In the genomic region with DNA sequence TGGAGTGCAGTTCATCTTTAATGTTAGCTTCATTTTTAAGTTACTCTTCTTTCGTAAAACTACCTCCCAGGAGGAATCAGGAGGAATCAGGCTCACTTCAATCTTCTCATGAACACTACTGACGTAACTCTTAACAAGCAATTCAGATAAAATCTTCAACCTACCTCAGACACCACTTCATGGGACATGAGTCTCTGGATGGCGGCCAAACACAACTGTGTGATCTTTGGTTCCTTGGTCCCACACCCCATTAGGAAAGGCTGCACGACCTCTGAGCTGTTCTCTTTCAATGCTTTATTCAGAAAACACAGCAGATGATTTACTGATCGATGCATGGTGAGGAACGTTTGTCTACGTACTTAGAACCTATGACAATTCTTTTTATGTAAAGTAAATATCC, we compare ENCODE assay signal across 19 mouse cellular contexts. TPM values are rescaled to one million over a fixed set of nuclear protein-coding genes. Genes with fewer than 3 reads are reported as not detected.
DNase-seq lines count a peak whose midpoint lies in the region; ATAC-seq and TF ChIP-seq lines count a peak whose summit lies in the region.
"Had no signal": no experiment of that assay in that cellular context is flagged by ENCODE, and none has a peak within 500 bp of the region (broad histone marks: within the 10 kb centered on the region; RNA-seq: fewer than 3 reads in every experiment).

No protein-coding gene starts in this region.

- no peak overlapping the region for H3K9ac ChIP-seq in heart, embryonic 12.5 days
- no peak overlapping the region for H3K9ac ChIP-seq in kidney, embryonic 15.5 days
- H3K9ac ChIP-seq in lung, postnatal 0 days (replicated peaks; ENCODE audit: low read depth): no peak overlapping the region
- H3K9ac ChIP-seq: hindbrain, embryonic 13.5 days; liver, embryonic 15.5 days had no signal

- H3K36me3 ChIP-seq in heart, embryonic 12.5 days: peaks cover 27% of the 10 kb centered on the region
- peaks cover 30% of the 10 kb centered on the region for H3K36me3 ChIP-seq in kidney, embryonic 15.5 days
- H3K36me3 ChIP-seq in lung, postnatal 0 days (ENCODE audit: insufficient read depth, low read length): peaks cover 9% of the 10 kb centered on the region; the same call in 1 of the 2 replicates

- intact Hi-C loops in heart, postnatal 25 days (cut with DNase I): no loop called here

- H3K9me3 ChIP-seq in heart, embryonic 12.5 days (replicated peaks): no peaks in the 10 kb centered on the region
- no peaks in the 10 kb centered on the region for H3K9me3 ChIP-seq in kidney, embryonic 15.5 days (replicated peaks)
- H3K9me3 ChIP-seq in lung, postnatal 0 days (ENCODE audit: low read length): no peaks in the 10 kb centered on the region
- H3K9me3 ChIP-seq: embryonic facial prominence, embryonic 10.5 days; hindbrain, embryonic 13.5 days; liver, embryonic 15.5 days; megakaryocyte, embryonic 14.5 days had no signal

- H3K27ac ChIP-seq in heart, embryonic 12.5 days (ENCODE audit: poor library complexity, severe bottlenecking): 0 out of 2 replicates have a peak overlapping the region, but pooled peaks have one; percentile 27
- no peak overlapping the region; the same call in 1 of the 2 replicates for H3K27ac ChIP-seq in kidney, embryonic 15.5 days
- H3K27ac ChIP-seq in lung, postnatal 0 days (ENCODE audit: low read length): no peak overlapping the region
- H3K27ac ChIP-seq: embryonic facial prominence, embryonic 10.5 days; hindbrain, embryonic 13.5 days; left cerebral cortex, adult 2 months; liver, embryonic 15.5 days had no signal

- no peaks in the 10 kb centered on the region for H3K27me3 ChIP-seq in heart, embryonic 12.5 days (replicated peaks)
- no peaks in the 10 kb centered on the region for H3K27me3 ChIP-seq in kidney, embryonic 15.5 days
- H3K27me3 ChIP-seq in lung, postnatal 0 days (replicated peaks; ENCODE audit: insufficient read depth, low read length): no peaks in the 10 kb centered on the region
- H3K27me3 ChIP-seq: CH12.LX; hindbrain, embryonic 13.5 days; liver, embryonic 15.5 days; megakaryocyte, embryonic 14.5 days had no signal

- H3K4me1 ChIP-seq in heart, embryonic 12.5 days (replicated peaks): peaks cover 32% of the 10 kb centered on the region
- peaks cover 3% of the 10 kb centered on the region; the same call in 1 of the 2 replicates for H3K4me1 ChIP-seq in kidney, embryonic 15.5 days
- no peaks in the 10 kb centered on the region for H3K4me1 ChIP-seq in lung, postnatal 0 days (ENCODE audit: insufficient read depth, low read depth, low read length)
- H3K4me1 ChIP-seq: embryonic facial prominence, embryonic 10.5 days; liver, embryonic 15.5 days had no signal

- ATAC-seq in heart, embryonic 12.5 days (ENCODE audit: insufficient number of reproducible peaks, low FRiP score): no peak
- ATAC-seq in kidney, embryonic 15.5 days (replicated peaks; ENCODE audit: low FRiP score): no peak
- peak; percentile 53; the same call in 1 of the 2 replicates for ATAC-seq in lung, postnatal 0 days
- ATAC-seq: forebrain, embryonic 14.5 days had no signal

- no peak overlapping the region for H3K4me2 ChIP-seq in heart, embryonic 12.5 days
- no peak overlapping the region for H3K4me2 ChIP-seq in kidney, embryonic 15.5 days
- H3K4me2 ChIP-seq in lung, postnatal 0 days (replicated peaks; ENCODE audit: low read depth, low read length): no peak overlapping the region
- H3K4me2 ChIP-seq: hindbrain, embryonic 13.5 days; liver, embryonic 15.5 days had no signal

- 47% methylated on average over 7 of the region's 7 CpGs for WGBS in heart, embryonic 12.5 days
- WGBS in kidney, embryonic 15.5 days: 59% methylated on average over 7 of the region's 7 CpGs
- WGBS in lung, postnatal 0 days: 32% methylated on average over 7 of the region's 7 CpGs

- TF ChIP-seq CTCF in lung, postnatal 0 days (IDR thresholded peaks at IDR 0.05): no peak

- TF ChIP-seq EP300 in lung, postnatal 0 days (IDR thresholded peaks at IDR 0.05): peak; percentile 36; the same call in 1 of the 2 replicates

- no peak overlapping the region for H3K4me3 ChIP-seq in heart, embryonic 12.5 days
- no peak overlapping the region for H3K4me3 ChIP-seq in kidney, embryonic 15.5 days (replicated peaks)
- H3K4me3 ChIP-seq in lung, postnatal 0 days (ENCODE audit: low read depth, low read length): no peak overlapping the region
- H3K4me3 ChIP-seq: embryonic facial prominence, embryonic 10.5 days; hindbrain, embryonic 13.5 days; left cerebral cortex, adult 2 months; liver, embryonic 15.5 days; megakaryocyte, embryonic 14.5 days had no signal

- no peak for DNase-seq in heart, postnatal 25 days (ENCODE audit: low spot score)
- DNase-seq in kidney, adult 11 months: peak; percentile 21
- peak; percentile 42 for DNase-seq in lung, postnatal 0 days (ENCODE audit: low spot score)
- no peak for DNase-seq in lung, postnatal 25 days (ENCODE audit: low spot score)
- DNase-seq in embryo, embryonic 11 days: no peak
- no peak for DNase-seq in right cerebral cortex, postnatal 14 days
- DNase-seq: adrenal gland, adult 8-10 months; cerebellum, adult 11 months; cerebellum, postnatal 14 days; thymus, adult 18-20 months had no signal

RNA-seq across cellular contexts. Expression of gene Mon2, which starts 24.3 kb away (rescaled TPM):
- polyA plus RNA-seq in heart, embryonic 12.5 days (2016; fragmentation: Nextera tagmentation; extraction: Ambion mirVana): 35.9 and 39.9 TPM in 2 replicates
- 10 to 100 TPM; 38.1 to 38.4 TPM for total RNA-seq in heart, postnatal 25 days (2021)
- polyA plus RNA-seq in kidney, embryonic 15.5 days (2015; fragmentation: Nextera tagmentation; extraction: Ambion mirVana): 24.3 and 24.6 TPM in 2 replicates
- 26.4 and 27.2 TPM in 2 replicates for polyA plus RNA-seq in lung, postnatal 0 days (2015; fragmentation: Nextera tagmentation; extraction: Ambion mirVana)

Comparison
In these comparisons a context has a peak if more than half of its experiments do, and no peak if none do; other contexts are left out.
1. DNase-seq: peak in kidney, adult 11 months (single experiment) and lung, postnatal 0 days (single experiment); none in heart, postnatal 25 days (single experiment), lung, postnatal 25 days (single experiment), embryo, embryonic 11 days (single experiment) and right cerebral cortex, postnatal 14 days (single experiment).